Mouse (Mus musculus): Measurements from ENCODE around the gene Chrdl2.

GRCm38 (mm10) chr7:100012085-100012484, 6.1 kb downstream of the Chrdl2 start:
- TF ChIP-seq FLI1 (IDR thresholded peaks at IDR 0.05; ENCODE audit: low read length), result no peak
- TF ChIP-seq GATA1 (IDR thresholded peaks at IDR 0.05; ENCODE audit: borderline replicate concordance, low read length), result no peak

Measured in megakaryocyte, embryonic 14.5 days (primary cell).